Mouse (Mus musculus): ENCODE measurements around the gene Zfp622.

DNA sequence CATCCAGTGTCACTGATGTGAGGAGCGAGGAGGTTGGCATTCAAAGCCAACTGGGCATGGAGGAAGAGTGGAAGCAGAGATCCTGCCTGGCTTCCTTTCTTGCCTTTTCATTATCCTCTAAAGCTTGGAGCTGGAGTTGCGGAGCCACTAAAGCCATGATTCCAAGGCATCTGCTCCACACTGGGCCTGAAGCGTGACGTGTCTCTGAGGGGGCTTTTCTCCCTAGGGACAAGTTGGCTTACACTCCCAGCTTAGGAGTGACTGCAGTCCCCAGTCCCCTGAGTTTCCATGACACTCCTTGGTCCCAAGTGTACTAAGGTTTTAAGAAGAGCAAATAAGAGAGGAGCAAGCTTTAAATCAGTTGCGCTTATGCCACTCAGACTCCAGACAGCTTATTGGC lies 38.5 kb downstream of the Zfp622 start:
- TF ChIP-seq CTCF (IDR thresholded peaks at IDR 0.05; ENCODE audit: insufficient read depth, low read depth, low read length) (no peak), POLR2A (IDR thresholded peaks at IDR 0.05; ENCODE audit: insufficient read depth, low read depth, low read length) (no peak)
